Mouse (Mus musculus) splenic B cell, adult 2 months (primary cell): ENCODE results near the gene 4933434E20Rik.

Experiments
- DNase-seq: peaks from one replicate; pipeline ENCODE4 v3.0.0-alpha.2; 2011; ENCODE audit warnings: low read depth, low spot score
- H3K27me3 ChIP-seq: 2 replicates; pipeline ENCODE4 v1.6.1; 2012; ENCODE audit warnings: mild to moderate bottlenecking, low read length, moderate library complexity, mixed read lengths; ENCODE audit not compliant: control insufficient read depth, poor library complexity, insufficient read depth, severe bottlenecking
- H3K36me3 ChIP-seq: 2 replicates; pipeline ENCODE4 v1.6.1; 2012; ENCODE audit warnings: mild to moderate bottlenecking, low read length, moderate library complexity, mixed read lengths; ENCODE audit not compliant: control insufficient read depth, poor library complexity, insufficient read depth, severe bottlenecking

Gene 4933434E20Rik

GRCm38 (mm10) chr3:90051441-90052350 is at the start of gene 4933434E20Rik:
4933434E20Rik (plus strand) TSS chr3:90051636.
- peaks cover 2% of the 10 kb centered on the region; the same call in 1 of the 2 replicates for H3K36me3 ChIP-seq

GRCm38 (mm10) chr3:90004091-90004796 is 47.2 kb upstream of the 4933434E20Rik start:
- Histone ChIP-seq H3K36me3 (peaks cover 18% of the 10 kb centered on the region; the same call in 1 of the 2 replicates), H3K27me3 (no peaks in the 10 kb centered on the region)
- no peak for DNase-seq

More at GRCm38 (mm10) chr3:90051441-90052350, at the start of gene 4933434E20Rik:
- no peaks in the 10 kb centered on the region for H3K27me3 ChIP-seq
- DNase-seq = peak; percentile 82

DNA sequence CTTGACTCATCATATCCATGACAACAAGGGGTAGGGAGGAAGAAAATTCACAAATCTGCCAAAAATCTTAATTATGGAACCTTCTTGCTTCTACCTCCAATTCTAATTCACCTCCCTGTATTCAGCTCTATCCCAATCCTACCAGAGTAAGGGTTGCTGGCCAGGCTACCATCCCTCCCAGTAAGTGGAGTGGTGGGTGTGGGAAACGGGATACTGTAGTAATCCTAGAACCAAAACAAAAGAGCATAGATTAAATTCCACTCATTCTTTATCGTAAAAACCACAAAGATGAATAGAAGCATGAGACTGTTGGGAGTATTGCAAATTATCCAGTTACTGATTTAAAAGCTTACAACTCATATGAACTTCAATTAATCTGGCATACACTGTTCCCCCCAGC is 41.1 kb upstream of the 4933434E20Rik start:
- no peaks in the 10 kb centered on the region for H3K27me3 ChIP-seq
- no peak for DNase-seq
- H3K36me3 ChIP-seq = peaks cover 32% of the 10 kb centered on the region

DNA sequence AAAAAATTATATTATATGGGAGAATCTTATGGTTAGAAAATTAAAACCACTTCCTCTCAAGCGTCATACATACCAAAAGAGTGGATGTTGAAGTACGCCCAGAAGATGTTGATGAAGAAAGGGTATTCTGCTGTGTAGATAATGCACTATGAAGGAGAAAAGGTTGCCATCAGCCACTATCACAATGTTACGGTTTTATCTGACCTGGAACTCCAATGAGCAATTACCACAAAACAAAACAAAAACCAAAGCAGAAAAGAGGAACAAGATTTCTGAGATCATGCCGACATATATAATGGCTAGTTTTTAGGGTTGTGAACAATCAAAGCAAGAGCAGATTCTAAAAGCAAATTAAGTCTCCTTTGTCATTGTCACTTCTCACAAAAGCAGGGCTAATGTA is 34.8 kb upstream of the 4933434E20Rik start:
- Histone ChIP-seq H3K36me3 (peaks cover 39% of the 10 kb centered on the region), H3K27me3 (no peaks in the 10 kb centered on the region)
- DNase-seq = no peak

GRCm38 (mm10) chr3:90034653-90035052 is 16.8 kb upstream of the 4933434E20Rik start:
- Histone ChIP-seq H3K36me3 (peaks cover 20% of the 10 kb centered on the region), H3K27me3 (no peaks in the 10 kb centered on the region)
- no peak for DNase-seq

DNA sequence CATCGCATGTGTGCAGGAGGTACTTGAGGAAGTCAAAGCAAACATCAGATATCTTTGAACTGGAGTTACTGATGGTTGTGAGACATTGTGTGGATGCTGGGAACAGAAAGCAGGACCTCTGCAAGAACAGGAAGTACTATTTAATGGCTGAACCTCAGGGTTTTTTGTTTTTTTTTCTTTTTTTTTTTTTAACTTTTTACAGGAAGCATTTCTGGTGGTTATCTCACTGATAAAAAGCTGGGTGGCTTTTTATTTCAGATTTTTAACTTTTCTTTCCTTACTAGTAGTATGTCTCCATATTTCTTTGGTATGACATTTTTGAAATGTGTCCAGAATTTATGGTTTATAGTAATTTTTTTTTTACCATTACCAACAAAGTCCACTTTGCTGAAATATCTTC is 15.2 kb upstream of the 4933434E20Rik start:
- H3K27me3 ChIP-seq = no peaks in the 10 kb centered on the region
- DNase-seq = no peak
- peaks cover 17% of the 10 kb centered on the region for H3K36me3 ChIP-seq

DNA sequence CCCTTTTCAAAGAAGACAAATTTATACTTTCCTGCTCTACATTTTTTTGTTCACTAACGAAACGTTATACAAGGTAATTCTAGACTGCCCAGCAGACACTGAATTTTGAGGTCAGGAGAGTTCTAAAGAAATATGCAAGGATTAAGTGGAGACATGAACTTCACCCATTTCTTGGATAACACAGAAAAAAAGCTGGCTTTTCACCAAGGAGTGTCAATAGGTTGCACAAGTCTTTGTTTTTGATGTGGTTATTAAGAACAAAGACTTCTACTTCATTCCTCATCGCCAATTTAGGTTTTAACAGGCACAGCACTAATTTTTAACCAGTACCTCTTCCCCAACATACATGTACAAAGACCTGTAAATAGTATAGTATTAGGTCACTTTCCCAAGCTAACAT is 1.7 kb upstream of the 4933434E20Rik start:
- Histone ChIP-seq H3K36me3 (peaks cover 5% of the 10 kb centered on the region; the same call in 1 of the 2 replicates), H3K27me3 (no peaks in the 10 kb centered on the region)
- no peak for DNase-seq

DNA sequence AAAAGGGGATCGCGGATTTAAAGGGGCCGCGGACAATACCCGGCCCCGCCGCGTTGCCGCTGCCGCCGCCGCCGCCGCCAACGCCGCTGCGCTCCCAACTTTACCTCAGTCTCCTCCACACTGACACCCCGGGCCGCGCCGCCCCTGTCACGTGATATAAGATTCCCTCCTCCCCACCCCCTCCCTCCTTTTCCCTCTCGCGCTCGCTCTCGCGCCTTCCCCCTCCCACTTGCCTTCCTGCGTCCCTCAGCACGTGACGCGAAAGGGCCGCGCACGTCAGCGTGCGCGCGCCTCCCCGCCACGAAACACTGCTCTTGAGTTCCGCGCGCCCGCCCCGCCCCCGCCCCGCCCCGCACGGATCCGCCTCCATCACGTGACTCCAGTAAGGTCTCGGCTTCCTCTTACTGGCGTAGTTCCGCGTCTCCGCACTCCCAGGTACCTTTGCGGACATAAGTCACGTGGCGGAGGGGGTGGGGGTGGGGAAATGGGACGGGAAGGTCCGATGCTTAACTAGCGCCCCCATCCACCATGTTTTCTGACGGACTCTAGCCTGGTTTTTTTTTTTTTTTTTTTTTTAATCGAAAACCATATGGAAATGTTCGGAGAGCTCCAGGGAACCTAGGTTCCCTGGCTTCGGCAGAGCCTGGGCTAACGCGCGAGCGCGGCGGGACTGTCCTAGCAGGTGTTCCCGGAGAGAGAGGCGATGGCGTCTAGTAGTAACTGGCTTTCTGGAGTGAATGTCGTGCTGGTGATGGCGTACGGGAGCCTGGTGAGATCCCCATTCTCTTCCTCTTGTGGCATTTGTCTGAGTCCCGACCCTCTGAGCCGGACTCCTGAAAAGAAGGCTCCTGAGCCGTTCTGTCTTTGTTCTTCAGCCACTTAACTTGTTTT is 1.2 kb downstream of the 4933434E20Rik start, which contains the start of gene Ubap2l:
Gene Ubap2l, minus strand, starts transcription at position 278 of the 891 bp plus-strand sequence.
- H3K27me3 ChIP-seq = no peaks in the 10 kb centered on the region
- peak; percentile 99 for DNase-seq
- peaks cover 7% of the 10 kb centered on the region; the same call in 1 of the 2 replicates for H3K36me3 ChIP-seq

DNA sequence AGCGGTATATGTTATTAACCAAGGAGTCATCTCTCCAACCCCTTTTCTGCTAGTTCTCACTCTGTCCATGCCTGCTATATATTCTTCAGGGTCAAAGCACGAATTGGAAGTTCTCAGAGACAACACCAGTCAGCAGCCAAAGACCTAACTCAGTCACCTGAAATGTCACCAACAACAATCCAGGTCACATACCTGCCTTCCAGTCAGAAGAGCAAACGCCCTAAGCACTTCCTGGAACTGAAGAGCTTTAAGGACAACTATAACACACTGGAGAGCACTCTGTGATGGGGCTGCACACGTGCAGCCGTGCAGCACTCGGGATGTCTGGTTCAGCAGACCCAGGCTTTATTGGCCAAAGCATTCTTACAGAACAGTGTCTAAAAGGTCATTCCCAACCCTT is 10.1 kb downstream of the 4933434E20Rik start:
- no peak for DNase-seq
- H3K36me3 ChIP-seq = peaks cover 15% of the 10 kb centered on the region
- H3K27me3 ChIP-seq = no peaks in the 10 kb centered on the region

DNA sequence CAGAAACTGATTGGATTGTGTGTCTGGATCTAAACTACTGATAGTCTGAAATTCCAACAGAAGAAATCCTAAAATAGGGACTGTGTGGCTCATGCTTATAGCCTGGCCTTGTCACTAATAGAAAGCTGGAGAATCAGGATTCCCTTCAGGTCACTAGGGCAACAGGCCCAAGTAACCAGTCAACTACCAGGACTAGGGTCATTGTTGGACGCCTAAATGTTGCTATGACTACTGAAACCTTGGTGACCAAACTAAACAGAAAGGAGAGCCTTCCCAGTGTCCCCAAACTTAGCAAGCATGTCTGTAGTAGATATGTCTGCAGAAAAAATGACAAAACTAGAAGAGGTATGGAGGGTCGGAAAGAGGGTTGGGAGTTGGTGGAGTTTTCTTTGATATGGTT is 11.1 kb downstream of the 4933434E20Rik start:
- DNase-seq = no peak
- Histone ChIP-seq H3K36me3 (peaks cover 10% of the 10 kb centered on the region), H3K27me3 (no peaks in the 10 kb centered on the region)

DNA sequence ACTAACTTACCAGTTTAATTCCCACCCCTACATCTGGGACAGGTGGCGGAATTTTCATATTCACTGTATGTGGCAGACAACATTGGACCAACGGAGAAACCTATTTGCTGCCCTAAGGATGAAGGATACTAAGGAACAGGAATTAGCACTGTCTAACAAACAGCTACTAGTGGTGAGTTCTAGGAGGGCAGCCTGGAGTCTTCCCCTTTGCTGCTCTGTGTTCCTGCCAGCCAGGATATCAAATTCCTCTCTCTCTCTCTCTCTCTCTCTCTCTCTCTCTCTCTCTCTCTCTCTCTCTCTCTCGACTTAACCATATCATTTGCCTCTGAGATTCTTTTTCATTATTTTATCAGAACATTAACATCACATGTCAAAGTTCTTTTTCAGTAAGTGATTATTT is 12.9 kb downstream of the 4933434E20Rik start:
- Histone ChIP-seq H3K27me3 (no peaks in the 10 kb centered on the region), H3K36me3 (peaks cover 7% of the 10 kb centered on the region)
- no peak for DNase-seq

- Histone ChIP-seq H3K36me3 (peaks cover 7% of the 10 kb centered on the region), H3K27me3 (no peaks in the 10 kb centered on the region)
- DNase-seq = peak; percentile 76
Measured at GRCm38 (mm10) chr3:90065553-90065952, 14.1 kb downstream of the 4933434E20Rik start.

- Histone ChIP-seq H3K27me3 (no peaks in the 10 kb centered on the region), H3K36me3 (peaks cover under 1% of the 10 kb centered on the region)
- no peak for DNase-seq
Measured at GRCm38 (mm10) chr3:90067851-90068250, 16.4 kb downstream of the 4933434E20Rik start.

DNA sequence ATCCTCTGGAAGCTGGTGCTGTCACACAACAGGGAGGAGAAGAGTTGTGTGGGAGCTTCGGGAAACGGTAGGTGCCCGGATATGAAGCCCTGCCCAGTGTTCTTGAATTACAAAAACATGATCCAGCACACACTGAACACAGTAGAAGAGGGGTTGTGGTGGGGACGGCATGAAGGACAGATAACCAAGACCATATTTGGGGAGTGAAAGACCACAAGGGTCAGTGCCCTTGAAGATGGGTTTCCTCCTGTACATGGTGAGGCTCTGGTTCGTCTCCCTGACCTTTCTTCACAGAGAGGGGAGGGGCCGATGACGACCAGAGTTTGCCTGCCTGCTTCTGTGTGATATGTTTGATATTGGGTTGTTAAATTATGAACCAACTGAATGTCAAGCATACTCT is 18.3 kb downstream of the 4933434E20Rik start:
- Histone ChIP-seq H3K36me3 (no peaks in the 10 kb centered on the region), H3K27me3 (no peaks in the 10 kb centered on the region)
- DNase-seq = no peak
